22 mouse cellular contexts compared by ENCODE assay signal in genomic region chr7:49348636-49349035, GRCm38 (mm10).
"Had no signal": no experiment of that assay in that cellular context is flagged by ENCODE, and none has a peak within 500 bp of the region (broad histone marks: within the 10 kb centered on the region; RNA-seq: fewer than 3 reads in every experiment).

No protein-coding gene starts in this region.

- ATAC-seq: liver, embryonic 12.5 days had no signal

- H3K9ac ChIP-seq: limb, embryonic 13.5 days; liver, embryonic 12.5 days; liver, embryonic 15.5 days; lung, embryonic 15.5 days had no signal

- H3K27ac ChIP-seq: kidney, postnatal 0 days; layer of hippocampus, adult 2 months; limb, embryonic 10.5 days; limb, embryonic 13.5 days; liver, embryonic 12.5 days; liver, embryonic 15.5 days; lung, embryonic 15.5 days; stomach, postnatal 0 days had no signal

- H3K4me2 ChIP-seq: limb, embryonic 13.5 days; liver, embryonic 12.5 days; liver, embryonic 15.5 days; lung, embryonic 15.5 days; midbrain, embryonic 11.5 days had no signal

- H3K9me3 ChIP-seq: limb, embryonic 10.5 days; limb, embryonic 13.5 days; liver, embryonic 12.5 days; liver, embryonic 15.5 days; lung, embryonic 15.5 days had no signal

- H3K4me3 ChIP-seq: layer of hippocampus, adult 2 months; limb, embryonic 10.5 days; limb, embryonic 13.5 days; liver, embryonic 12.5 days; liver, embryonic 15.5 days; lung, embryonic 15.5 days had no signal

- H3K36me3 ChIP-seq: limb, embryonic 10.5 days; limb, embryonic 13.5 days; liver, embryonic 12.5 days; liver, embryonic 15.5 days; lung, embryonic 15.5 days had no signal

- H3K27me3 ChIP-seq: lung, embryonic 15.5 days had no signal

- DNase-seq: kidney, postnatal 25 days; layer of hippocampus, adult 9-11 months; liver; lung, adult 18-20 months; lung, postnatal 14 days; lung, postnatal 4 days; midbrain, embryonic 14.5 days; right cerebral cortex, adult 18-20 months; right cerebral cortex, postnatal 14 days; right cerebral cortex, postnatal 4 days; thymus, adult 2 months; thymus, postnatal 14 days; thymus, postnatal 4 days had no signal

- H3K4me1 ChIP-seq: lung, embryonic 15.5 days had no signal
